20 mouse cellular contexts compared by ENCODE assay signal in the genomic region with DNA sequence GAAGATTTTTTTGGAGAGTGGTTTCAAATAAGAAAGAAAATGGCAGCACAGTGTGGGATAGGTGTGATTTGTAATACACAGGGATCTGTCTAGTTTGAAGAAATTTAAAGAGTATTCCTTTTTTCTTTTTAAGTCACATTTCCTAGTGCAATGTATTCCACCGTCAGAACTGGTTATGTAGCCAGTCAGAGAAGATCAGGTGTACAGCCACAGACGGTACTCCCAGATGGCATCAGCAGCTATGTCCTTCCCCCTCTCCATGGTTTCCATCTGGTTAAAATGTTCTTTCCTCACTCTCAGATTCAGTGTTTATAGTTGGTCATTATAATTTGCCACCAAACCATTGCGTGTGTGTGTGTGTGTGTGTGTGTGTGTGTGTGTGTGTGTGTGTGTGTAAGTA. TPM values are rescaled to one million over a fixed set of nuclear protein-coding genes. Genes with fewer than 3 reads are reported as not detected.
"Had no signal": no experiment of that assay in that cellular context is flagged by ENCODE, and none has a peak within 500 bp of the region (broad histone marks: within the 10 kb centered on the region; RNA-seq: fewer than 3 reads in every experiment).

No protein-coding gene starts in this region.

- DNase-seq: liver, postnatal 0 days; lung, adult 2 months; lung, postnatal 14 days; lung, postnatal 36 days; right cerebral cortex, postnatal 14 days; thymus, adult 2 months; thymus, postnatal 25 days; thymus, postnatal 4 days had no signal

- H3K27ac ChIP-seq: lung, embryonic 15.5 days; macrophage; midbrain, embryonic 13.5 days; midbrain, embryonic 15.5 days; neural tube, embryonic 12.5 days; stomach, embryonic 15.5 days; stomach, postnatal 0 days had no signal

- H3K4me3 ChIP-seq: lung, embryonic 15.5 days; megakaryocyte, embryonic 14.5 days; midbrain, embryonic 13.5 days; midbrain, embryonic 15.5 days; neural tube, embryonic 12.5 days; stomach, embryonic 15.5 days had no signal

RNA-seq across cellular contexts. Expression of gene Tdo2, which starts 32.9 kb away (rescaled TPM):
- total RNA-seq: megakaryocyte progenitor cell, adult 5-6 weeks; midbrain, postnatal 0 days; monocyte, adult 5-6 weeks; neutrophil, adult 5-6 weeks had no signal

RNA-seq across cellular contexts. Expression of gene Asic5, which starts 39.0 kb away (rescaled TPM):
- total RNA-seq: megakaryocyte progenitor cell, adult 5-6 weeks; midbrain, postnatal 0 days; monocyte, adult 5-6 weeks; neutrophil, adult 5-6 weeks had no signal
